Mouse (Mus musculus) gastrocnemius, postnatal 10 days (tissue): Measurements from ENCODE around the gene Rps8. TPM values are rescaled to one million over a fixed set of nuclear protein-coding genes. Genes with fewer than 3 reads are reported as not detected.
"Not testable (repeated sequence)": the region's sequence is repeated elsewhere in the genome, so short reads cannot be mapped to it uniquely, and the experiment has no call there.

Experiments
- DNase-seq: peaks from one replicate; pipeline ENCODE4 v3.0.0; 2021; ENCODE audit warnings: mixed read lengths
- long read RNA-seq, 2 experiments: library from polyadenylated mRNA; stranded (forward); transcript quantifications; one replicate each; pipeline ENCODE4 v2.0.0; 2021
- total RNA-seq, 2 experiments: library from RNA; stranded (reverse); gene quantifications; 2 replicates each; pipeline ENCODE4 v1.2.3; 2021

Gene Rps8
- total RNA-seq: 1,000 to 10,000 TPM; 1,007 to 1,093 TPM
- long read RNA-seq, experiment 1, transcript Rps8-201 (6 exons, 860 nt): major isoform, 180 of 192 reads
- long read RNA-seq, experiment 1, partial matches to known transcripts: 8 of 192 reads
- long read RNA-seq, experiment 1, other reads (novel, unspliced or antisense): 1 of 192 reads
- long read RNA-seq, experiment 2, transcript Rps8-201 (6 exons, 860 nt): major isoform, 154 of 166 reads
- long read RNA-seq, experiment 2, partial matches to known transcripts: 8 of 166 reads
- long read RNA-seq, experiment 2, other reads (novel, unspliced or antisense): 3 of 166 reads

DNA sequence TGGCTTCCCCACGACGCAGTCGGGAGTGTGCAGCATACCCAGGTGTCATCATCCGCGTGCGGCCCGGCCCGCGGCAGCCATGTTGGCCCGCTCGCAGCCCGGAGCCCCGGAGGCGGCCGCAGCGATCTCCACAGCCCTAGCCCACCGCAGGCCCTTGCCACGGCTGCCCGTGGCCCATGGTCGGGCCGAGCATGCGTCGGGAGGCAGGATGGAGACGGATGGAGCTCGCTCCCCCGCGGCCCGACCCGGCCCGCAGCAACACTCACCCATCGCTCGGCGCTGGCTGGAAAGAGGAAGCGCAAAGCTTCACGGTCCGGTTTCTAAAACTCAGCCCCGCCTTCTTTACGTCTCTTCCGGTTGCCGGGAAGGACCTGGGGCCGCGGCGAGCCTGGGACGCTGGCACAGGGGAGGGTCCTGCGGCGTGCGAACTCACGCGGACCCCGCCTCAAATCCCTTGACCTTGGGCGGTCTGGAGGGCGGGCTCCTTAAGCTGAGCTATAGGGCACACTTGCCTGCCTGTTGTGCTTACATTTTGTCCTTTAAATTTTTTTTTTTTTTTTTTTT lies at the start of gene Rps8:
TSS of gene Rps8 (minus strand) at position 452 of the 564 bp plus-strand sequence.
- peak; percentile 77 for DNase-seq

GRCm38 (mm10) chr4:117202992-117203354 lies 46.9 kb upstream of the Rps8 start:
- no peak for DNase-seq

DNA sequence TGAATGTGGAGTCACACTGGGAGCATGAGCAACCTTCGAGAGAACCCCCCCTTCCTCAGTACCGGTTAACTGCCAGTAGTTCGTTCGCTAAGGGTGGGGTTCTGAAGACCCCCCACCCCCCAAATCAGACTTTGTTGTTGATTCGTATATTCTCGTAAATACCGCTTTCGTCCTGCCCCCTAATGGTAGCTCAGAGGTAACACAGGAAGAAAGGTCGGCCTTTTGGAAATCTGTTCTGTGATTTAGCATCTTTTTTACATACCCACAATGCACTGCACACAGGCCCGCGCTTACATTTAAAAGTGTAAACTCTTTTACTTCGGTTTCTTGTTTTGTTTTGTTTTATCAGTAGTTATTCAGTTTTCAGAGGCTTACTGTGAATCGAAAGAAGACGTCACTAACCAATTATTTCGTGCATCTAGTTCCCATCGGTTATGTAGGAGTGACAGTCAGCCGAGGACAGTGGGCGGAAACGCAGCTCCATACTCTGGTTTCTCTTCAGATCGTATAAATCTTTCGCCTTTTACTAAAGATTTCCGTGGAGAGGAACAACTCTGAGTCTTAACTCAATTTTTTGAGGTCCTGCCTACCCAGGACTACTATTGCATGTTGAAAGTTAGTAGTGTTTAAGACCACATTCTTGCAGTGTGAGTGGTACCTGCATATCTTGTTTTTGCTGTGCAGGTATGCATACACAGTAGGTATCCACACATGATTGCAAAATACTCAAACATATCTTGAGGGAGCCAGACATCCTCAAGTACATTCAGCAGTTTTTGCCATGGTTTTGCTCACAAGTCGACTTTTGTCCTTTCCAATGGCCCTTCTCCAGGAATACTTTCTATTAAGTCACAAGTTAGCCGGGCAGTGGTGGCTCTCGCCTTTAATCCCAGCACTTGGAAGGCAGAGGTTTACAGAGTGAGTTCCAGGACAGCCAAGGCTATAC lies 46.3 kb upstream of the Rps8 start:
- DNase-seq: no peak

GRCm38 (mm10) chr4:117191804-117192203 lies 35.8 kb upstream of the Rps8 start:
- DNase-seq: no peak

DNA sequence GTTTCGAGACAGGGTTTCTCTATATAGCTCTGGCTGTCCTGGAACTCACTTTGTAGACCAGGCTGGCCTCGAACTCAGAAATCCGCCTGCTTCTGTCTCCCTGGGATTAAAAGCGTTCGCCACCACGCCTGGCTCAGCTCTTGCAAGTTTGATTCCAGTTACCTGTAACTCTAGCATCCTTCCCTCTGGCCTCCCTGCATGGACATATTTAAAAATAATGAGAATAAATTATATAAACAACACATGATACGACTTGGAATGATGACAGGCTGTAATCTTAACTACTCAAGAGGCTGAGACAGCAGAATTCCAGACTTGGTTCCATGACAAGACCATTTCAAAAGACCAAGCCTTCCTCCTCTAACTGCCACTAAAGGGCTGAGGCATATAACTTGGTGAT lies 34.6 kb upstream of the Rps8 start:
- DNase-seq: no peak

- DNase-seq: no peak
Measured at GRCm38 (mm10) chr4:117189856-117190543, 34.0 kb upstream of the Rps8 start.

- peak; percentile 86 for DNase-seq
Measured at GRCm38 (mm10) chr4:117189382-117189855, 33.4 kb upstream of the Rps8 start.

GRCm38 (mm10) chr4:117188969-117189368 lies 32.9 kb upstream of the Rps8 start:
- no peak for DNase-seq

DNA sequence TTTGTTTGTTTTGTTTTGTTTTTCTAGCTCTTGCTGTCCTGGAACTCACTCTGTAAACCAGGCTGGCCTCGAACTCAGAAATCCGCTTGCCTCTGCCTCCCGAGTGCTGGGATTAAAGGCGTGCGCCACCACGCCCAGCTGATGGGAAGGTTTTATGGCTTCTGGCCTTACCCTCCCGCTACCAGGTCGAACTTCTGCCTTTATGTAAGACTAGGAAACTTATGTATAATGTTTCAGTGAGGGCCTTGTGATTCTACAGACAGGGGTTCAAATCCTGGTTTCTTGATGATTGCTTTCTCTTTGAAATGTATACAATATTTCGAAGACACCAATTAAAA lies 26.7 kb upstream of the Rps8 start:
- not testable (repeated sequence) for DNase-seq

- peak; percentile 89 for DNase-seq
Measured at GRCm38 (mm10) chr4:117181863-117182758, 26.1 kb upstream of the Rps8 start, which contains the start of gene Kif2c. Gene Kif2c (minus strand): TSS chr4:117182639.

- DNase-seq: no peak
Measured at GRCm38 (mm10) chr4:117169936-117170335, 13.9 kb upstream of the Rps8 start.

DNA sequence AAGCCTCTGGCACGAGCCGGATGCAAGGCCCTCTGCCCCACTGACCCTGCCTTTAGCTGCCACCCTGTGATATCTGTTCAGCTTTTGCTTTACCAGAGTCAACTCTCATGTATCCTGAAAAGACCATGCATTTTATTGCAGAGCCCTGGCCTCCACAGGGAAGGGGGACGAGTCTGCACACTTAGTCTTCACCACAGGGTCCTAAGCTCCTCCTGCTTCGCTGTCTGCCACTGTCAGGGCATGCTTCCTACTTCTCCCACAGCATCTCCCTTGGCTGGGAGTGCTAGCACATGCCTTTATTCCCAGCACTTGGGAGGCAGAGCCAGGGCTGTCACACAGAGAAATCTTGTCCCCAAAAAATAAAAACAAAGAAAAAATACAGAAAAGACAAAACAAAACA lies 5.1 kb upstream of the Rps8 start:
- DNase-seq: no peak

DNA sequence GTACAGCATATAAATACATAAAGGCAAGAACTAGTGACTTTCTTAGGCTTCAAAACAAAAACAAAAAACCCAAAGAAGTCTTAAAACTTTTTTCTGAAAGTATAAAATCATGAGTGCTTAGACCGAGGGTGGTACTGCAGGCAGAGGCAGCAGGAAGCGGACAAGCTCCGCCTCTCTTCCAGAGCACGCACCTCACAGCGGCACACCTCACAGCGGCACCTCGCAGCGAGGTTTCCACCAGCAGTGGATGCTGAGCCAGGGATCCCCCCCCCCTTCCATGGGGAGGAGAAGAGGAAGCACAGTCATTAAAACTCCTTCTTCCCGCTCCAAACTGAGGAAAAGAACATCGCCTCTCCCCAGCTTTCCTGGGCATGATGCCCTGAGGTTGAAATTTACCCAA lies 3.6 kb upstream of the Rps8 start:
- DNase-seq: no peak

DNA sequence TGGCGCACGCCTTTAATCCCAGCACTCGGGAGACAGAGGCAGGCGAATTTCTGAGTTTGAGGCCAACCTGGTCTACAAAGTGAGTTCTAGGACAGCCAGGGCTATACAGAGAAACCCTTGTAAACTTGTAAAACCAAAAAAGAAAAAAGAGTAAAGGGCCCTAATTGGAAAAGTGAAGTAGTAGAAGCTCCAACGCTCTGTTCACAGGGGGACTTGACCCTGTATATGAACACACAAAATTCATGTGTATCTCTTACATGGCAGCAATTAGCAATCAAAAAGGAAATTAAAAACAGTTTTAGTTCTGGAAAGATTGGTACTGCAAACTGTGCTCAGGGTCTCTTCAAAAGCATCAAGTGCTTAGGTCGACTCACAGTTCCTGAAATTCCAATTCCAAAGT lies 329 bp upstream of the Rps8 start:
- DNase-seq: no peak

- no peak for DNase-seq
Measured at GRCm38 (mm10) chr4:117155020-117155791, 837 bp downstream of the Rps8 start.

DNA sequence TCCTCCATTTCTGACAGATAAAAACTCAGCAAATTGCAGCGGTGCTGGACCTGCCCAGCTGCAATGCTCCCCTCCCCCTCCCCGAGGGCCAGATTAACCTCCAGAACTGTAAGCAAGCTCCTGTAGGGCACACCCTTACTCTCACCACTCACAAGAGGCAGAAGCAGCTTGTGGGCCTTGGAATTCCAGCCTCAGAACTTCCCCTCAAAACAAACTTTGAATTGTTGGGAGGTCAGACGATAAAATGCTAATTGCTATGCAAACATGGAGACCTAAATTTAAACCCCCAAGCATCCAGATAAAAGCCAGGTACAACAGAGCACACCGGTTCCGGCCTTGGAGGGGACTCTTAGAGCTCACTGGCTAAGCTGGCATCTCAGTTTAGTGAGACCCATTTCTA lies 3.3 kb downstream of the Rps8 start:
- no peak for DNase-seq

GRCm38 (mm10) chr4:117151416-117151815 lies 4.6 kb downstream of the Rps8 start:
- DNase-seq: no peak

DNA sequence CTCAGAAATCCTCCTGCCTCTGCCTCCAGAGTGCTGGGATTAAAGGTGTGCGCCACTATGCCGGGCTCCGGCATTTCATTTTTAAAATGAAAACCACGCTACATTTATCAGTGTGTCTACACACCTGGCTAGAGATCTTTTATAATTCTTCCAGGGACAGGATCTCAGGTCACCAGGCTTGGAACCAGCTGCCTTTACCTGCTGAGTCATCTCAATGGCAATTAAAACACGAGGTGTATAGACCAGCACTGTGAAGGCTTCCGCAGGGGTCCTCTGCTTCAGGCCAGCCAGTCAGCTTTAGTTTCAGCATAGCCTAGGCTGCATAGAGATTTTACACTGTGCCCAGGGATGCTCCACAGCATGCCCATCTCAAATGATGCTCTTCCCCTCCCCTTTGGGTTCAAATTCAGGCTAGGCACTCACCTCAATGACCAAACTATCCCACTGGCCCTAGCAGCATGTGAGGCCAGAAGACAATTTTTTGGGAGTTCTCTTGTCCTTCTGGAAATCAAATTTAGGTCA lies 5.8 kb downstream of the Rps8 start:
- DNase-seq: no peak

DNA sequence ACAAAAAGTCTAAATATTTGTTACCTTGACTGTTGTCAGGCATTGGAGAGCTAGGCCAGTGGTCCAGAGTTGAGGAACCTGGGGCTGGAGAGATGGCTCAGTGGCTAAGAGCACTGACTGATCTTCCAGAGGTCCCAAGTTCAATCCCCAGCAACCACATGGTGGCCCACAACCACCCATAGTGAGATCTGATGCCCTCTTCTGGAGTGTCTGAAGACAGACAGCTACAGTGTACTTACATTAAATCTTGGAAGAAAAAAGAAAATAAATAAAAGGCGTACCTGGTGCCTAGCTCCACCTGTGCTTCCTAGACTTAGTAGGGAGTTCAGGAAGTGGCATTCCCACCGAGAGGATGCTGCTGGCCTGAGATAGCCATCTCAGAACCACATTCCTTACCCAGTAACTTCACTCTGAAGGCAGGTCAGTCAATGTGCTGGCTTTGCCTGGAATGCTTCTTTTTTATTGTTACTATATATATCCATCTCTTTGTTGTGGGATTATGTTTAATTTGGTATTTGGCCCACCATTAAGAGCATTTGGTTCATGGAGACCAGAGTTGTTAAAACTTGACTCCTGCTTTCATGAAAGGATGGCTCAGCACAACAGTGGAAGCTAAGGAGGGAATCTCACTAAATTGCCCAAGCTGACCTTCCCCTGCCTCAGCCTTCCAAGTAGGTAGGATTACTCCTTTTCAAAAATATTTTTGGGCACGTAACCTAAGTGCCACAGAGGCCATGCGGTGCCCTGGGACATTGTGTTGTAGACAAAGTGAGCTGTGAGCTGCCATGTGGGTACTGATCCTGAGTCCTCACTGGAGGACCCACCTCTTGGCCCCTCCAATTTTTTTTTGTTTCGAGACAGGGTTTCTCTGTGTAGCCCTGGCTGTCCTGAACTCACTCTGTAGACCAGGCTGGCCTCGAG lies 6.5 kb downstream of the Rps8 start:
- DNase-seq: no peak
